In the genomic region with DNA sequence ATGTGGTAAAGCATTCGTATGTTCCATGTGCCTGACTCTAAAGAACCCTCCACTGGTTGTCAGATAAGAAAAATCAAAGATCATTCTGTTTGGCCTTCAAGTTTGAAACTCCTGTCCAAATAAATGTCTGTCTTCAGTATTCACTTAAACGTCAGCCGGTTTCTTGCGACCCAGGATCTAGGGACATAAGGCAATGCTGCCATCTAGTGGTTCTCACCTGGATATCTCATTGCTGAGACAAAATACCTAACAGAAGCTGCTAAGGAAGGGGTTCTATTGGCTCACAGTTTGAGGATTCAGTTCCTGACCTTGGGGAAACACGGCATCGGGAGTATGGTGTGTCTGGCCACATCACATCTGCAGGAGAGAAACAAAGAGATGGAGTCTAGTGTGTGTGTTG, we compare ENCODE assay signal across 8 mouse cellular contexts.
DNase-seq lines count a peak whose midpoint lies in the region; ATAC-seq and TF ChIP-seq lines count a peak whose summit lies in the region.

No protein-coding gene starts in this region.

- no peak for DNase-seq in gastrocnemius, adult 2 months
- DNase-seq in gastrocnemius, postnatal 25 days, result no peak
- DNase-seq in c-Kit-positive CD71-negative TER-119-negative erythroid progenitor cells, embryonic 14.5 days (ENCODE audit: low read depth), result peak; percentile 39
- DNase-seq in kidney, postnatal 4 days, result peak; percentile 43 to 66
- peak; percentile 60 for DNase-seq in lung, postnatal 14 days
- peak; percentile 18 for DNase-seq in telencephalon, adult 2 months (ENCODE audit: low read depth, low spot score)

- intact Hi-C loops in gastrocnemius, adult 2 months (cut with DNase I), result loop anchor here (1.0 kb wide), 1 partner anchor 1507 kb away; no protein-coding TSS in a partner anchor

- H3K9me3 ChIP-seq in forebrain, embryonic 15.5 days, result no peaks in the 10 kb centered on the region

- H3K9ac ChIP-seq in forebrain, embryonic 15.5 days (replicated peaks), result no peak overlapping the region

- H3K4me2 ChIP-seq in forebrain, embryonic 15.5 days (replicated peaks), result no peak overlapping the region

- no peak overlapping the region for H3K4me3 ChIP-seq in gastrocnemius, adult 2 months
- H3K4me3 ChIP-seq in C2C12 (ENCODE audit: insufficient read depth, poor library complexity, severe bottlenecking), result no peak overlapping the region
- no peak overlapping the region for H3K4me3 ChIP-seq in forebrain, embryonic 15.5 days

- 0 out of 2 replicates have a peak, but pooled peaks have one; percentile 41 for ATAC-seq in forebrain, embryonic 15.5 days (replicated peaks)

- H3ac ChIP-seq in C2C12 (ENCODE audit: control insufficient read depth, insufficient read length, low read depth), result no peak overlapping the region

- TF ChIP-seq CTCF in gastrocnemius, adult 2 months (IDR thresholded peaks at IDR 0.05), result peak; percentile 85
- peak; percentile 27 for TF ChIP-seq CTCF in C2C12 (IDR thresholded peaks at IDR 0.05; ENCODE audit: control insufficient read depth, insufficient read depth, insufficient read length)

- no peaks in the 10 kb centered on the region; the same call in 1 of the 2 replicates for H3K4me1 ChIP-seq in forebrain, embryonic 15.5 days

- H3K79me2 ChIP-seq in C2C12 (ENCODE audit: control insufficient read depth, insufficient read depth), result no peaks in the 10 kb centered on the region

- no peaks in the 10 kb centered on the region for H3K79me3 ChIP-seq in C2C12 (ENCODE audit: low read depth)

- WGBS in forebrain, embryonic 15.5 days, result 39% methylated on average over 6 of the region's 6 CpGs

- H3K36me3 ChIP-seq in C2C12 (ENCODE audit: control insufficient read depth, insufficient read depth), result no peaks in the 10 kb centered on the region
- H3K36me3 ChIP-seq in forebrain, embryonic 15.5 days, result no peaks in the 10 kb centered on the region

- no peaks in the 10 kb centered on the region for H3K27me3 ChIP-seq in C2C12 (ENCODE audit: control insufficient read depth, insufficient read depth, insufficient read length)
- no peaks in the 10 kb centered on the region for H3K27me3 ChIP-seq in forebrain, embryonic 15.5 days

- H3K27ac ChIP-seq in gastrocnemius, adult 2 months, result no peak overlapping the region
- H3K27ac ChIP-seq in forebrain, embryonic 15.5 days (replicated peaks), result no peak overlapping the region

TF ChIP-seq in C2C12, 6 proteins besides CTCF, POLR2A, EP300 and RAD21:
- TF ChIP-seq MYOD1 (IDR thresholded peaks at IDR 0.05; ENCODE audit: control insufficient read depth, insufficient read length, low read depth) (no peak), MYOG (IDR thresholded peaks at IDR 0.05; ENCODE audit: control insufficient read depth, extremely low read depth, insufficient read length) (no peak), CEBPB (IDR thresholded peaks at IDR 0.05; ENCODE audit: low read depth) (no peak), MAX (IDR thresholded peaks at IDR 0.05) (no peak), USF1 (IDR thresholded peaks at IDR 0.05; ENCODE audit: low read depth) (no peak), FOSL1 (IDR thresholded peaks at IDR 0.05; ENCODE audit: insufficient read depth, low read length, poor library complexity, severe bottlenecking) (no peak)

Comparison
In these comparisons a context has a peak if more than half of its experiments do, and no peak if none do; other contexts are left out.
1. DNase-seq: peak in c-Kit-positive CD71-negative TER-119-negative erythroid progenitor cells, embryonic 14.5 days (single experiment), kidney, postnatal 4 days (2 of 2), lung, postnatal 14 days (single experiment) and telencephalon, adult 2 months (single experiment); none in gastrocnemius, adult 2 months (single experiment) and gastrocnemius, postnatal 25 days (single experiment).